Mouse (Mus musculus) small intestine, adult 2 months (tissue): ENCODE data around the gene Arhgap30.

Experiments used
- CTCF ChIP-seq: fragments of 200-500 bp; IDR thresholded peaks from 2 replicates; pipeline ENCODE4 v1.5.1; 2012; ENCODE audit warnings: low read depth, mild to moderate bottlenecking, control low read depth, inconsistent platforms, low read length, moderate library complexity, mixed read lengths; ENCODE audit not compliant: insufficient replicate concordance, insufficient read length; ENCODE audit errors: extremely low read depth
- POLR2A ChIP-seq: fragments of 200-500 bp; IDR thresholded peaks from 2 replicates; pipeline ENCODE4 v1.6.1; 2012; ENCODE audit warnings: low read depth, mild to moderate bottlenecking, control low read depth, inconsistent platforms, low read length, moderate library complexity

GRCm38 (mm10) chr1:171425126-171425525 is 36.4 kb downstream of the Arhgap30 start:
- no peak for TF ChIP-seq POLR2A
- TF ChIP-seq CTCF = no peak
